Mouse (Mus musculus) forebrain, postnatal 0 days (tissue): ENCODE data around the gene Ube2j1. TPM values are rescaled to one million over a fixed set of nuclear protein-coding genes. Genes with fewer than 3 reads are reported as not detected.

ENCODE experiments used
- ATAC-seq: fragments of 200-750 bp; cut with Nextera tagmentation; 2 replicates; pipeline ENCODE4 v1.8.0; 2017; ENCODE audit warnings: mild to moderate bottlenecking, moderate library complexity
- DNase-seq: peaks from one replicate; pipeline ENCODE4 v3.0.0-alpha.2; 2015
- H3K27ac ChIP-seq: fragments of 300-500 bp; sonication (generic); 2 replicates; pipeline ENCODE4 v1.5.1; 2014; ENCODE audit warnings: low read depth, mild to moderate bottlenecking, antibody characterized with exemption, low read length, moderate library complexity, mixed read lengths
- H3K27me3 ChIP-seq: fragments of 300-500 bp; sonication (generic); 2 replicates; pipeline ENCODE4 v1.6.1; 2014; ENCODE audit warnings: mild to moderate bottlenecking, low read length, mixed read lengths; ENCODE audit not compliant: insufficient read depth
- H3K36me3 ChIP-seq: fragments of 300-500 bp; sonication (generic); 2 replicates; pipeline ENCODE4 v1.6.1; 2014; ENCODE audit warnings: mild to moderate bottlenecking, moderate library complexity; ENCODE audit not compliant: insufficient read depth
- H3K4me1 ChIP-seq: fragments of 300-500 bp; sonication (generic); 2 replicates; pipeline ENCODE4 v1.6.1; 2014; ENCODE audit warnings: antibody characterized with exemption; ENCODE audit not compliant: insufficient read depth
- H3K4me2 ChIP-seq: fragments of 300-500 bp; sonication (generic); 2 replicates; pipeline ENCODE4 v1.6.1; 2014; ENCODE audit warnings: low read depth, mild to moderate bottlenecking, moderate library complexity
- H3K4me3 ChIP-seq: fragments of 300-500 bp; sonication (generic); 2 replicates; pipeline ENCODE4 v1.5.1; 2014; ENCODE audit warnings: low read depth, low read length, mixed read lengths
- H3K9ac ChIP-seq: fragments of 300-500 bp; sonication (generic); 2 replicates; pipeline ENCODE4 v1.6.1; 2014; ENCODE audit warnings: mild to moderate bottlenecking
- H3K9me3 ChIP-seq: fragments of 300-500 bp; sonication (generic); 2 replicates; pipeline ENCODE4 v1.6.1; 2016; ENCODE audit warnings: low read length
- CTCF ChIP-seq: sonication (generic); IDR thresholded peaks from 2 replicates; pipeline ENCODE4 v1.5.1; 2016; ENCODE audit warnings: antibody characterized with exemption, control low read depth, low read depth
- whole genome bisulfite sequencing: fragments of 180-500 bp; shearing (Covaris S2); extraction: QIAGEN DNeasy Blood & Tissue Kit; methylation state at CpG from one replicate; pipeline ENCODE4 v1.1.7; 2014; 5-methylcytosine and 5-hydroxymethylcytosine counted together
- polyA plus RNA-seq: library from polyadenylated mRNA; unstranded; fragments of >200 nt; fragmentation: Nextera tagmentation; extraction: Ambion mirVana; gene quantifications from 2 replicates; pipeline ENCODE4 v1.2.1, GENCODE M21; 2015
- total RNA-seq: library from RNA; depleted of rRNA; stranded (reverse); fragments of >200 nt; gene quantifications from 2 replicates; pipeline ENCODE4 v1.2.3, GENCODE M21; 2014; rRNA removed

The Ube2j1 gene
- total RNA-seq = 88.5 and 106 TPM in 2 replicates
- 53.6 and 61.2 TPM in 2 replicates for polyA plus RNA-seq

DNA sequence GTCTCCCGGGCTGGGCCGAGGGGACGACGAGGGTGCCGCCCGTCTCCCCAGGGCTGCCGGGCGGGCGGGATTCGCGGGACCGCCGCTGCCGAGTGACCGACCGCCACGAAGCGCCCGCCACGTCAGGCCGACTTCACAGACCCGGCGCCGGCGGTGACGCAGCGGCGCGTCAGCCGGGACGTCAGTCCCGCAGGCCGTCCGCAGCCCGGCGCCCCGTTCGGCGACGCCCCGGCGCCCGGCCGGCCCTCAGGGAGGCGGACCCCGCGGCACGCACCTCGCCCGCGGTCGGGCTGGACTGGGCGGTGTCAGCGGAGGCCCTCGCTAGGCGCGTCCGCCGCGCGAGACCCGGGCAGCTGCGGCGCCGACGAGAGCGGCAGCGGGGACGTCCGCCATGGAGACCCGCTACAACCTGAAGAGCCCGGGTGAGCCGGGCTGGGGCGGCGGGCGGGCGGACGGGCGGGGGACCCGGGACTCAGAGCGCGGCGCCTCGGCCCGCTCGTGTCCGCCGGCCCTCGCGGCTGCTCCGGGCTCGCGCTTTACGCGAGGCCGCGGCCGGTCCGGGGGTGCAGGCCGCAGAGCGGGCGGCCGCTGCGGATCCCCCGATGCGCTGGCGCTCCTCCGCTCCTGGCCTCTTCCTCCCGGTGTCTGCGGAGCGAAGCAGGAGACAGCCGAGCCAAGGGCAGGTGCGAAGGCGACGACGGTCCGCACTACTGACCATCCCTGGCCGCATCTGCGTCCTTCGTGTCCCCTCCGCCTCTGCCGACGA lies at the start of gene Ube2j1:
Gene Ube2j1, plus strand, starts transcription at position 222 of the 766 bp plus-strand sequence.
- DNase-seq = peak; percentile 94
- no peaks in the 10 kb centered on the region for H3K9me3 ChIP-seq
- H3K4me2 ChIP-seq = peak within 1 kb of the TSS; percentile 70
- H3K27ac ChIP-seq = peak within 1 kb of the TSS; percentile 99
- peak within 1 kb of the TSS; percentile 95 for H3K9ac ChIP-seq
- no peaks in the 10 kb centered on the region for H3K27me3 ChIP-seq
- no peak for TF ChIP-seq CTCF
- H3K4me3 ChIP-seq = peak within 1 kb of the TSS; percentile 62
- H3K36me3 ChIP-seq = peaks cover 9% of the 10 kb centered on the region
- peaks cover 7% of the 10 kb centered on the region; the same call in 1 of the 2 replicates for H3K4me1 ChIP-seq
- ATAC-seq = peak; percentile 97
- WGBS = 3% methylated on average over 97 of the region's 123 CpGs

DNA sequence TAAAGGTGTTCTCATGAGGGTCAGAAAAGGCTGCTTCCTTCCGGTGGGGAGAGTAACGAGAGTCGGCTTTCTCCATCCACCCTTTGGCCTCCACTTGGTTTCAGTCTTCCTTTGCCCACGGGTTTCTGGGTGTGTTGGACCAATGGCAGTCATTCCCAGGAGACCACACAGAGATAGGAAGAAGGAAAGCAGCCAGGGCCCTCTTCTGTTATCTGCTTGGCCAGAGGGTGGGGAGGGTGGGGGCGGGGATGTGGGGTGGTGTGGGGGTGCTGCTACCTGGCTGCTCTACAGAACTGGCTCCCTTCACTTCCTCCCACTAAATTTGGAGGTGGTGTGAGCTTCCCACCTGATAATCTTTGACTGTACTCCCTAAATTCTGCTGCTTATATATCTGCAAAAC lies 49.6 kb upstream of the Ube2j1 start:
- H3K4me2 ChIP-seq = peak overlapping the region; percentile 88; the same call in 1 of the 2 replicates

DNA sequence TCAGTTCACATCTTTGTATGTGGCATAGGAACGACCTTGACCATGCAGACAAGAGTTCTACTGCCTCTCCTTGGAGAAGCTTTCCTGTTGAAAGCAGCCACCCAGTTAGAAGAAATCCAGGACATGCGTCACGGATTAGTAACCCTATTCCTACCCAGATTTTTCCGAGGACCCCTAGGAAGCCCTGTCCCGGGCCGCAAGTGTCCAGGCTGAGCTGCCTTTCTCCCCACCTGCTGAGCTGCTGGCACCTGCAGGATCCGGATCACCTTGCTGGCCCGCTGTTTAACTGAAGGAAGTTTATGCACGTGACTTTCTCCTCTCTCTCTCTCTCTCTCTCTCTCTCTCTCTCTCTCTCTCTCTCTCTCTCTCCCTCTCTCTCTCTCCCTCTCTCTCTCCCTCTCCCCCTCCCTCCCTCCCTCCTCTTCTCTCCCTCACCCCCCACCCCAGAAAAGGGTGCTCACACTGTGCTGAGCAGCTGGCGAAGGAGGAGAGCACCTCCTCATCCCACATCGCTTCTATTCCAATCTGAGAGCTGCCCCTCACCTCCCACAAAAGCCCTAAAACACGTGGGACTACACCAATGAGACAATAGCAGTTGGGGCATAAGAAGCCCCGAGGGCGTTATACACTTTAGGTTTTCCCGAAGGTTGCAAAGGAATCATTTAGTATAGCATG lies 49.0 kb upstream of the Ube2j1 start:
- peak overlapping the region; percentile 85 for H3K9ac ChIP-seq
- H3K36me3 ChIP-seq = no peaks in the 10 kb centered on the region
- H3K27me3 ChIP-seq = no peaks in the 10 kb centered on the region
- peak overlapping the region; percentile 79 for H3K27ac ChIP-seq
- no peaks in the 10 kb centered on the region for H3K9me3 ChIP-seq
- peak overlapping the region; percentile 88 for H3K4me2 ChIP-seq
- peak; percentile 50 for ATAC-seq
- no peak for TF ChIP-seq CTCF
- H3K4me1 ChIP-seq = peaks cover 8% of the 10 kb centered on the region; the same call in 1 of the 2 replicates
- peak overlapping the region; percentile 93 for H3K4me3 ChIP-seq
- DNase-seq = peak; percentile 25
- 3% methylated on average over 15 of the region's 15 CpGs for WGBS

More for the DNA sequence above, 49.6 kb upstream of the Ube2j1 start:
- TF ChIP-seq CTCF = no peak
- Histone ChIP-seq H3K36me3 (no peaks in the 10 kb centered on the region), H3K4me3 (no peak overlapping the region), H3K9me3 (no peaks in the 10 kb centered on the region), H3K27me3 (no peaks in the 10 kb centered on the region), H3K9ac (no peak overlapping the region), H3K27ac (no peak overlapping the region), H3K4me1 (peaks cover 8% of the 10 kb centered on the region; the same call in 1 of the 2 replicates)
- DNase-seq (no peak), ATAC-seq (no peak)
- 33% methylated on average over 5 of the region's 5 CpGs for WGBS

DNA sequence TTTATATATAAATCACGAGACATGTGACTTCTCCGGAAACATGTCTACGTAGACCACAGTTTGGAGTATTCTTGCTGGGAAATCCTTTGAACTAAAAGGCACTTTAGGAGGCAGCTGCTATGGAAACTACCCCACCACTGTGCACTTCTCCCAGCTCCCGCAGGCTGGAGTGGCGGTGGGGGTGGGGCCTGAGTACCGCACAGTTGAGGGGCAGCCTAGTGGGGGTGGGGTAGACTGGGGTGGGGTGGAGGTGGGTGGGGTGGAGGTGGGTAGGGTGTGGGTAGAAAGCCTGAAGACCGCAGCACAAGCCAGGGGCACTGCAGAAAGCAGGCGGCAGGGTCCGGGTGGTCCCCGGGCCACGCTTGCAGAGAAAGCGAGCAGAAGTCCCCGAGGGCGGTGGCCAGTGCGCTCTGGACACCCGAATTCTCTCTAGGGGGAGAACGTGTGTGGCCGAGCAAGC lies 48.5 kb upstream of the Ube2j1 start, which contains the start of gene Rragd:
Gene Rragd, plus strand, starts transcription at position 322 of the 460 bp plus-strand sequence.
- no peaks in the 10 kb centered on the region for H3K36me3 ChIP-seq
- TF ChIP-seq CTCF = no peak
- H3K27me3 ChIP-seq = no peaks in the 10 kb centered on the region
- peak within 1 kb of the TSS; percentile 93 for H3K4me3 ChIP-seq
- no peaks in the 10 kb centered on the region for H3K9me3 ChIP-seq
- under 1% methylated on average over 18 of the region's 18 CpGs for WGBS
- peak; percentile 72 for DNase-seq
- H3K4me2 ChIP-seq = peak within 1 kb of the TSS; percentile 88
- H3K27ac ChIP-seq = peak within 1 kb of the TSS; percentile 79
- H3K9ac ChIP-seq = peak within 1 kb of the TSS; percentile 85
- peak; percentile 82 for ATAC-seq
- H3K4me1 ChIP-seq = peaks cover 8% of the 10 kb centered on the region; the same call in 1 of the 2 replicates

DNA sequence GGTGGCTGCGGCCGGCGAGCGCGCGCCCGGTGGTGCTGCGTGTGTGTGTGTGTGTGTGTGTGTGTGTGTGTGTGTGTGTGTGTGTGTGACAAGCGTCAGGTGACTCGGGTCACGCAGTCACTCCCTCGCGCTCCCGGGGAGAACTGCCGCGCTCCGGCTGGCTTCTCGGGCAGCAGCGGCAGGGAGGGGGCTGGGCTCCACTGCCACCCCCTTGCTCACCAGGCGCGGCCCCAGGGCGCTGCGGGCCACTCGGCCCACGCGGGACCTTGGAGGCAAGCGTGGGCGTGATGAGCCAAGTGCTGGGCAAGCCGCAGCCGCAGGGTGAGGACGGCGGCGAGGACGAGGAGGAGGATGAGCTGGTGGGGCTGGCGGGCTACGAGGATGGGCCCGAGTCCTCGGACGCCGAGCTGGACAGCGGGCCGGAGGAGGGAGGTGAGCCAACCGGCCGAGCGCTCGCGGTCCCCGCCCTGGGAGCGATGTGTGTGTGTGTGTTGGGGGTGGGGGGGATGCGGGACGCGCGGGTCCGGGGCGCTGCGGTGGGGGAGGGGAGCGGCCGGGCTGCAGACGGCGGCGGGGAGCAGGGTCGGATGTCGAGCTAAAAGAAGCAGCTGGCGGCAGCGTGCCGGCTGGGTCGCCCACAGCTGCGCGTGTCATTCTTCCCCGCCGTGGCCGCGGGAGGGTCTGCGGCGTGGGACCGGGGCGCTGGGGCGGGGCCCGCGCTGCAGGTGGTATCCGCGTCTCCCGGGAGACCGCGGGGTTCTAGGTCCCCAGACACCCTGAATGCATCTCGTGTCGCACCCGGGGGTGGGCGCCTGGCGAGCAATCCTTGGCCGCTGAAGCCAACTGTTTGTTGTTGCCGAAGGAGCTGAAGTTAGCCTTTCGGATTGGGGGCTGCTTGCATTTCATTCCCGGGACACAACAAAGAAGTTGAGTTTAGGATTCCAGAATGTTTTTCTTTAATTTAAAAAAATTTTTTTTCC lies 47.8 kb upstream of the Ube2j1 start:
- Histone ChIP-seq H3K4me2 (peak overlapping the region; percentile 88), H3K4me1 (peaks cover 8% of the 10 kb centered on the region; the same call in 1 of the 2 replicates), H3K27me3 (no peaks in the 10 kb centered on the region), H3K9ac (peak overlapping the region; percentile 85), H3K4me3 (peak overlapping the region; percentile 93), H3K9me3 (no peaks in the 10 kb centered on the region), H3K36me3 (no peaks in the 10 kb centered on the region), H3K27ac (peak overlapping the region; percentile 79)
- peak; percentile 68 for DNase-seq
- peak; percentile 77 for ATAC-seq
- no peak for TF ChIP-seq CTCF
- under 1% methylated on average over 85 of the region's 94 CpGs for WGBS

DNA sequence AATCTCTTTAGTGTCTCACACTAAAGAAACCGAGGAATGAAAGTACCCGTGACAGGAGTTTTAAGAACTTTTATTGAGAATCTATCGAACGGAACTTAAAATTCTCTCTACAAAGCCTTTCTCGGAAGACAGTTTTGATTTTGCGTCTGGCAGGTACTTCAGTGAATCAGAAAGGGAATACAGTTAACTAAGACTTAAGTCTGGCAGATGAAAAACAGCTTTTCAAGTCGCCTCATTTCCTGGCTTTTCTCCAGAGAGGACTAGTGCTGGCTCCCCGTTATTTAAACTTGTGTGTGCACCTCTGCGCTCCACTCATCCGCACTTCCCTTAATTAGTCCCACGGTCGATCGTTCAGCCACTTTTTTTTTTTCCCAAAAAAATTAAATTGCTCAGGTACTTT lies 47.0 kb upstream of the Ube2j1 start:
- Histone ChIP-seq H3K36me3 (no peaks in the 10 kb centered on the region), H3K4me1 (peaks cover 8% of the 10 kb centered on the region; the same call in 1 of the 2 replicates), H3K4me3 (peak overlapping the region; percentile 93), H3K9ac (peak overlapping the region; percentile 85), H3K27ac (peak overlapping the region; percentile 45; the same call in 1 of the 2 replicates), H3K27me3 (no peaks in the 10 kb centered on the region), H3K9me3 (no peaks in the 10 kb centered on the region), H3K4me2 (peak overlapping the region; percentile 88)
- under 1% methylated on average over 13 of the region's 13 CpGs for WGBS
- ATAC-seq (no peak), DNase-seq (peak; percentile 51)
- no peak for TF ChIP-seq CTCF
